Mouse (Mus musculus) Patski (cell line): ENCODE measurements at regions not wholly inside any gene's neighbourhood (a gene's known extent, or its start where the extent isn't known, plus 50 kb on each side); places are given as distances from the start of the nearest gene placed in this dataset.

Source experiments
- ATAC-seq: fragments of 100-300 bp; one replicate; pipeline ENCODE4 v1.8.0; 2021
- CTCF ChIA-PET: fragments of 350-600 bp; sonication (Branson Sonifier 250); formaldehyde crosslinking; loops from one replicate; lab custom pipeline; 2022; ENCODE audit warnings: inconsistent platforms; lab: Charles Lee
- POLR2A ChIA-PET: fragments of 350-600 bp; sonication (Branson Sonifier 250); formaldehyde crosslinking; loops from one replicate; lab custom pipeline; 2022; ENCODE audit warnings: antibody characterized with exemption, inconsistent platforms; lab: Charles Lee
- DNase-seq: peaks from one replicate; pipeline ENCODE4 v3.0.0-alpha.2; 2011; ENCODE audit warnings: low read depth, low spot score
- H3K27me3 ChIP-seq: fragments of 371-371 bp; one replicate; pipeline ENCODE4 v1.5.1; 2021
- CTCF ChIP-seq: fragments of 100-300 bp; IDR thresholded peaks from one replicate; pipeline ENCODE4 v1.5.1; 2021
- in situ Hi-C: fragments of 300-500 bp; cut with MboI; formaldehyde crosslinking; loops from 3 replicates; pipeline ENCODE4 v1.11.1; 2018; ENCODE audit warnings: low pct_unique_long_range_greater_than_20kb, mixed read lengths

GRCm38 (mm10) chr1:79379736-79380135 is 60.2 kb downstream of the Scg2 start:
- ATAC-seq (no peak), DNase-seq (no peak)
- CTCF ChIA-PET = no interaction called here
- no peak for TF ChIP-seq CTCF
- in situ Hi-C loops = no loop called here
- H3K27me3 ChIP-seq = no peaks in the 10 kb centered on the region
- POLR2A ChIA-PET = interaction anchor here (0.6 kb wide), 1 partner anchor 120 kb away, joined by 4 read pairs; no protein-coding TSS in a partner anchor

GRCm38 (mm10) chr1:79374811-79375210 is 65.1 kb downstream of the Scg2 start:
- CTCF ChIA-PET = interaction anchor here (0.8 kb wide), 1 partner anchor 12 kb away, joined by 3 read pairs; no protein-coding TSS in a partner anchor
- no peak for TF ChIP-seq CTCF
- POLR2A ChIA-PET = no interaction called here
- no peaks in the 10 kb centered on the region for H3K27me3 ChIP-seq
- in situ Hi-C loops = no loop called here
- ATAC-seq (no peak), DNase-seq (no peak)

GRCm38 (mm10) chr1:79357291-79358045 is 82.5 kb downstream of the Scg2 start:
- in situ Hi-C loops = no loop called here
- DNase-seq = no peak
- TF ChIP-seq CTCF = peak; percentile 25
- ChIA-PET POLR2A (no interaction called here), CTCF (no interaction called here)
- no peak for ATAC-seq
- H3K27me3 ChIP-seq = no peaks in the 10 kb centered on the region

GRCm38 (mm10) chr1:79346511-79346910 is 93.4 kb downstream of the Scg2 start:
- H3K27me3 ChIP-seq = no peaks in the 10 kb centered on the region
- DNase-seq = no peak
- in situ Hi-C loops = no loop called here
- TF ChIP-seq CTCF = no peak
- ChIA-PET CTCF (no interaction called here), POLR2A (no interaction called here)
- ATAC-seq = no peak

GRCm38 (mm10) chr1:79335480-79336114 is 104.3 kb downstream of the Scg2 start:
- ATAC-seq (no peak), DNase-seq (no peak)
- ChIA-PET CTCF (interaction anchor here (1.1 kb wide), 1 partner anchor 13 kb away, joined by 3 read pairs; no protein-coding TSS in a partner anchor), POLR2A (no interaction called here)
- TF ChIP-seq CTCF = no peak
- in situ Hi-C loops = no loop called here
- no peaks in the 10 kb centered on the region for H3K27me3 ChIP-seq

- ChIA-PET CTCF (no interaction called here), POLR2A (no interaction called here)
- DNase-seq (no peak), ATAC-seq (no peak)
- in situ Hi-C loops = no loop called here
- no peaks in the 10 kb centered on the region for H3K27me3 ChIP-seq
- no peak for TF ChIP-seq CTCF
Observed at GRCm38 (mm10) chr1:79317194-79317593, 122.7 kb downstream of the Scg2 start.

- ChIA-PET CTCF (interaction anchor here (0.6 kb wide), 1 partner anchor 82 kb away, joined by 3 read pairs; no protein-coding TSS in a partner anchor), POLR2A (no interaction called here)
- no peaks in the 10 kb centered on the region for H3K27me3 ChIP-seq
- no peak for ATAC-seq
- in situ Hi-C loops = no loop called here
- no peak for TF ChIP-seq CTCF
- DNase-seq = no peak
Observed at GRCm38 (mm10) chr1:79314774-79315173, 125.1 kb downstream of the Scg2 start.

- TF ChIP-seq CTCF = no peak
- no peak for DNase-seq
- no peaks in the 10 kb centered on the region for H3K27me3 ChIP-seq
- no peak for ATAC-seq
- CTCF ChIA-PET = no interaction called here
- POLR2A ChIA-PET = no interaction called here
- in situ Hi-C loops = no loop called here
Observed at GRCm38 (mm10) chr1:79312153-79312552, 127.8 kb downstream of the Scg2 start.

GRCm38 (mm10) chr1:79303602-79304001 is 136.3 kb downstream of the Scg2 start:
- CTCF ChIA-PET = no interaction called here
- POLR2A ChIA-PET = no interaction called here
- ATAC-seq (no peak), DNase-seq (no peak)
- H3K27me3 ChIP-seq = no peaks in the 10 kb centered on the region
- in situ Hi-C loops = no loop called here
- TF ChIP-seq CTCF = no peak

GRCm38 (mm10) chr1:79299639-79300038 is 140.3 kb downstream of the Scg2 start:
- no peak for TF ChIP-seq CTCF
- POLR2A ChIA-PET = no interaction called here
- in situ Hi-C loops = no loop called here
- DNase-seq (no peak), ATAC-seq (no peak)
- CTCF ChIA-PET = interaction anchor here (1.2 kb wide), 1 partner anchor 129 kb away, joined by 5 read pairs; no protein-coding TSS in a partner anchor
- H3K27me3 ChIP-seq = no peaks in the 10 kb centered on the region

- no peaks in the 10 kb centered on the region for H3K27me3 ChIP-seq
- no peak for ATAC-seq
- DNase-seq = no peak
- POLR2A ChIA-PET = interaction anchor here (0.7 kb wide), 1 partner anchor 120 kb away, joined by 4 read pairs; no protein-coding TSS in a partner anchor
- in situ Hi-C loops = no loop called here
- CTCF ChIA-PET = no interaction called here
- no peak for TF ChIP-seq CTCF
Observed at GRCm38 (mm10) chr1:79259726-79260125, 180.2 kb downstream of the Scg2 start.
